Mouse (Mus musculus): ENCODE data around the gene Tff1.

DNA sequence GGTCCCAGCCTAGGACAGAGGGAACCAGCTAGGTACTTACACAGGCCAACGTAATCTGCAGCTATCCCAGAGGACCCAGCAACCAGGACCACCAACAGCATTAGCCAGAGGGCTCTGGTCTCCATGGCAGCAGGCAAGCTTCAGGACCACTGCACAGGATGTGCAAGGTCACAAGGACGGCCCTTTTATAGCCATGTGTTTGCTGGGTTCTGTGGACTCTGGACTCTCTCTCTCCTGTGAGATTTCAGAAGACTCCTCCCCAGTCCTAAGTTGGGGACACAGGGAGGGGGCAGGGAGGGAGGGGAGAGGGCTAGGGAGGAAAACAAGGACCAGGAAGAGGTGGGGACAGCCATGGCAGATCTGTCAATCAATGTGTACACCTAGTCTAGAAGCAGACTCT is 35.6 kb downstream of the Tff1 start, which contains the start of gene Tff3:
- TF ChIP-seq CTCF (IDR thresholded peaks at IDR 0.05; ENCODE audit: extremely low read depth, insufficient read depth, low read length) (no peak), POLR2A (IDR thresholded peaks at IDR 0.05; ENCODE audit: extremely low read depth, insufficient read depth, low read length) (no peak)
